Mouse (Mus musculus) embryonic facial prominence, embryonic 14.5 days (tissue): Measurements from ENCODE around the gene H2-Ke6. TPM values are rescaled to one million over a fixed set of nuclear protein-coding genes. Genes with fewer than 3 reads are reported as not detected.

Experiments used
- ATAC-seq: fragments of 200-750 bp; cut with Nextera tagmentation; 2 replicates; pipeline ENCODE4 v1.8.0; 2017; ENCODE audit warnings: low read depth, moderate number of reproducible peaks, moderate TSS enrichment
- DNase-seq: peaks from one replicate; pipeline ENCODE4 v3.0.0-alpha.2; 2015; ENCODE audit warnings: low spot score
- H3K27ac ChIP-seq: fragments of 300-500 bp; sonication (generic); replicated peaks from 2 replicates; pipeline ENCODE4 v1.5.1; 2014; ENCODE audit warnings: low read depth, mild to moderate bottlenecking, low read length, moderate library complexity
- H3K27me3 ChIP-seq: fragments of 300-500 bp; sonication (generic); replicated peaks from 2 replicates; pipeline ENCODE4 v1.6.1; 2014; ENCODE audit warnings: low read length; ENCODE audit not compliant: control insufficient read depth, insufficient read depth
- H3K36me3 ChIP-seq: fragments of 300-500 bp; sonication (generic); 2 replicates; pipeline ENCODE4 v1.6.1; 2014; ENCODE audit warnings: low read length, mixed read lengths; ENCODE audit not compliant: control insufficient read depth, insufficient read depth
- H3K4me1 ChIP-seq: fragments of 300-500 bp; sonication (generic); 2 replicates; pipeline ENCODE4 v1.6.1; 2014; ENCODE audit warnings: antibody characterized with exemption, low read length; ENCODE audit not compliant: control insufficient read depth, insufficient read depth
- H3K4me2 ChIP-seq: fragments of 300-500 bp; sonication (generic); 2 replicates; pipeline ENCODE4 v1.6.1; 2014; ENCODE audit warnings: low read depth, mild to moderate bottlenecking, low read length, moderate library complexity, mixed read lengths
- H3K4me3 ChIP-seq: fragments of 300-500 bp; sonication (generic); 2 replicates; pipeline ENCODE4 v1.5.1; 2014; ENCODE audit warnings: low read depth, mild to moderate bottlenecking, low read length
- H3K9ac ChIP-seq: fragments of 300-500 bp; sonication (generic); 2 replicates; pipeline ENCODE4 v1.6.1; 2014; ENCODE audit warnings: low read depth, mild to moderate bottlenecking, low read length, moderate library complexity, mixed read lengths
- H3K9me3 ChIP-seq: fragments of 300-500 bp; sonication (generic); 2 replicates; pipeline ENCODE4 v1.6.1; 2016; ENCODE audit warnings: low read length; ENCODE audit not compliant: control insufficient read depth
- WGBS: fragments of 180-500 bp; shearing (Covaris S2); extraction: QIAGEN DNeasy Blood & Tissue Kit; methylation state at CpG from one replicate; pipeline ENCODE4 v1.1.7; 2014; 5-methylcytosine and 5-hydroxymethylcytosine counted together
- polyA plus RNA-seq: library from polyadenylated mRNA; unstranded; fragments of >200 nt; fragmentation: Nextera tagmentation; extraction: Ambion mirVana; gene quantifications from 2 replicates; pipeline ENCODE4 v1.2.1, GENCODE M21; 2014

Gene H2-Ke6
- polyA plus RNA-seq, 1 experiment from 2014 or later: 46.1 TPM

- DNase-seq (no peak), ATAC-seq (no peak)
- WGBS: 14% methylated on average over 26 of the region's 36 CpGs
- Histone ChIP-seq H3K9ac (peak overlapping the region; percentile 68), H3K36me3 (peaks cover 33% of the 10 kb centered on the region), H3K27ac (peak overlapping the region; percentile 69), H3K4me2 (peak overlapping the region; percentile 97), H3K4me1 (peaks cover 42% of the 10 kb centered on the region), H3K4me3 (peak overlapping the region; percentile 62), H3K9me3 (no peaks in the 10 kb centered on the region), H3K27me3 (no peaks in the 10 kb centered on the region)
Observed at GRCm38 (mm10) chr17:34026917-34027655, 774 bp downstream of the H2-Ke6 start.

- peak overlapping the region; percentile 97 for H3K4me2 ChIP-seq
- DNase-seq: no peak
- no peak for ATAC-seq
- no peak overlapping the region for H3K27ac ChIP-seq
- H3K27me3 ChIP-seq: no peaks in the 10 kb centered on the region
- H3K4me3 ChIP-seq: peak overlapping the region; percentile 91; the same call in 1 of the 2 replicates
- H3K36me3 ChIP-seq: peaks cover 42% of the 10 kb centered on the region
- whole genome bisulfite sequencing: 29% methylated on average over 2 of the region's 2 CpGs
- no peaks in the 10 kb centered on the region for H3K9me3 ChIP-seq
- H3K9ac ChIP-seq: no peak overlapping the region
- H3K4me1 ChIP-seq: peaks cover 42% of the 10 kb centered on the region
Observed at GRCm38 (mm10) chr17:34026221-34026620, 1.6 kb downstream of the H2-Ke6 start.

GRCm38 (mm10) chr17:34025756-34026151, 2.1 kb downstream of the H2-Ke6 start:
- ATAC-seq (no peak), DNase-seq (no peak)
- Histone ChIP-seq H3K4me2 (peak overlapping the region; percentile 97), H3K9me3 (no peaks in the 10 kb centered on the region), H3K9ac (peak overlapping the region; percentile 92), H3K4me3 (peak overlapping the region; percentile 91), H3K27ac (no peak overlapping the region), H3K4me1 (peaks cover 42% of the 10 kb centered on the region), H3K27me3 (no peaks in the 10 kb centered on the region), H3K36me3 (peaks cover 46% of the 10 kb centered on the region)
- 6% methylated on average over 5 of the region's 7 CpGs for WGBS

GRCm38 (mm10) chr17:34024861-34025755, 2.8 kb downstream of the H2-Ke6 start:
- H3K27me3 ChIP-seq: no peaks in the 10 kb centered on the region
- H3K9ac ChIP-seq: peak overlapping the region; percentile 92
- under 1% methylated on average over 47 of the region's 57 CpGs for WGBS
- peak overlapping the region; percentile 91 for H3K27ac ChIP-seq
- DNase-seq: no peak
- peak overlapping the region; percentile 91 for H3K4me3 ChIP-seq
- H3K36me3 ChIP-seq: peaks cover 50% of the 10 kb centered on the region
- no peaks in the 10 kb centered on the region for H3K9me3 ChIP-seq
- peak; percentile 0; the same call in 1 of the 2 replicates for ATAC-seq
- H3K4me2 ChIP-seq: peak overlapping the region; percentile 97
- H3K4me1 ChIP-seq: peaks cover 39% of the 10 kb centered on the region

- H3K9ac ChIP-seq: peak within 1 kb of the TSS; percentile 92
- peaks cover 32% of the 10 kb centered on the region for H3K4me1 ChIP-seq
- WGBS: 0% methylated on average over 10 of the region's 58 CpGs
- H3K4me2 ChIP-seq: peak within 1 kb of the TSS; percentile 97
- DNase-seq: peak; percentile 92
- peak; percentile 73 for ATAC-seq
- H3K36me3 ChIP-seq: peaks cover 43% of the 10 kb centered on the region
- H3K4me3 ChIP-seq: peak within 1 kb of the TSS; percentile 91
- H3K9me3 ChIP-seq: 0 out of 2 replicates have a peak, but pooled peaks cover 5% of the 10 kb centered on the region
- H3K27ac ChIP-seq: peak within 1 kb of the TSS; percentile 91
- H3K27me3 ChIP-seq: no peaks in the 10 kb centered on the region
Observed at GRCm38 (mm10) chr17:34024317-34024821, 3.5 kb downstream of the H2-Ke6 start, which contains the start of gene Ring1. TSS of gene Ring1 (minus strand) at chr17:34024680.

- H3K4me1 ChIP-seq: peaks cover 32% of the 10 kb centered on the region
- peak overlapping the region; percentile 91; the same call in 1 of the 2 replicates for H3K27ac ChIP-seq
- H3K36me3 ChIP-seq: peaks cover 36% of the 10 kb centered on the region
- 0 out of 2 replicates have a peak, but pooled peaks cover 9% of the 10 kb centered on the region for H3K9me3 ChIP-seq
- ATAC-seq (no peak), DNase-seq (no peak)
- H3K4me2 ChIP-seq: peak overlapping the region; percentile 97
- peak overlapping the region; percentile 91 for H3K4me3 ChIP-seq
- 72% methylated on average over 9 of the region's 9 CpGs for WGBS
- H3K9ac ChIP-seq: peak overlapping the region; percentile 92
- H3K27me3 ChIP-seq: no peaks in the 10 kb centered on the region
Observed at GRCm38 (mm10) chr17:34023678-34024077, 4.2 kb downstream of the H2-Ke6 start.

- Histone ChIP-seq H3K27me3 (no peaks in the 10 kb centered on the region), H3K36me3 (peaks cover 29% of the 10 kb centered on the region), H3K9me3 (0 out of 2 replicates have a peak, but pooled peaks cover 9% of the 10 kb centered on the region), H3K4me3 (no peak overlapping the region), H3K27ac (no peak overlapping the region), H3K9ac (no peak overlapping the region), H3K4me1 (peaks cover 29% of the 10 kb centered on the region), H3K4me2 (no peak overlapping the region)
- ATAC-seq (no peak), DNase-seq (no peak)
- WGBS: 97% methylated on average over 20 of the region's 20 CpGs
Observed at GRCm38 (mm10) chr17:34022987-34023386, 4.9 kb downstream of the H2-Ke6 start.

- H3K4me3 ChIP-seq: no peak overlapping the region
- H3K4me2 ChIP-seq: no peak overlapping the region
- DNase-seq (no peak), ATAC-seq (no peak)
- H3K4me1 ChIP-seq: peaks cover 28% of the 10 kb centered on the region
- H3K9ac ChIP-seq: no peak overlapping the region
- WGBS: 90% methylated on average over 11 of the region's 14 CpGs
- H3K9me3 ChIP-seq: 0 out of 2 replicates have a peak, but pooled peaks cover 9% of the 10 kb centered on the region
- no peak overlapping the region for H3K27ac ChIP-seq
- H3K36me3 ChIP-seq: peaks cover 29% of the 10 kb centered on the region
- H3K27me3 ChIP-seq: no peaks in the 10 kb centered on the region
Observed at GRCm38 (mm10) chr17:34022414-34022783, 5.5 kb downstream of the H2-Ke6 start.
